Mouse (Mus musculus) intestine, embryonic 16.5 days (tissue): ENCODE data around the gene Fsip1. TPM values are rescaled to one million over a fixed set of nuclear protein-coding genes. Genes with fewer than 3 reads are reported as not detected.

Experiments used
- ATAC-seq: fragments of 200-750 bp; cut with Nextera tagmentation; 2 replicates; pipeline ENCODE4 v1.8.0; 2017; ENCODE audit warnings: moderate TSS enrichment, moderate library complexity
- H3K27ac ChIP-seq: fragments of 300-500 bp; sonication (generic); 2 replicates; pipeline ENCODE4 v1.5.1; 2014; ENCODE audit warnings: mild to moderate bottlenecking, low read length
- H3K27me3 ChIP-seq: fragments of 300-500 bp; sonication (generic); replicated peaks from 2 replicates; pipeline ENCODE4 v1.6.1; 2014; ENCODE audit warnings: low read length, control low read depth, mixed read lengths; ENCODE audit not compliant: control insufficient read depth, insufficient read depth
- H3K36me3 ChIP-seq: fragments of 300-500 bp; sonication (generic); 2 replicates; pipeline ENCODE4 v1.6.1; 2014; ENCODE audit warnings: low read length, control low read depth; ENCODE audit not compliant: control insufficient read depth, insufficient read depth
- H3K4me1 ChIP-seq: fragments of 300-500 bp; sonication (generic); 2 replicates; pipeline ENCODE4 v1.6.1; 2014; ENCODE audit warnings: low read length, control low read depth, mixed read lengths; ENCODE audit not compliant: control insufficient read depth, insufficient read depth
- H3K4me2 ChIP-seq: fragments of 300-500 bp; sonication (generic); 2 replicates; pipeline ENCODE4 v1.6.1; 2014; ENCODE audit warnings: low read depth, low read length, control low read depth
- H3K4me3 ChIP-seq: fragments of 300-500 bp; sonication (generic); 2 replicates; pipeline ENCODE4 v1.5.1; 2014; ENCODE audit warnings: mild to moderate bottlenecking, low read length
- H3K9ac ChIP-seq: fragments of 300-500 bp; sonication (generic); 2 replicates; pipeline ENCODE4 v1.6.1; 2014; ENCODE audit warnings: low read depth, low read length
- H3K9me3 ChIP-seq: fragments of 300-500 bp; sonication (generic); 2 replicates; pipeline ENCODE4 v1.6.1; 2016; ENCODE audit warnings: low read length, control low read depth; ENCODE audit not compliant: control insufficient read depth
- WGBS: fragments of 180-500 bp; shearing (Covaris S2); extraction: QIAGEN DNeasy Blood & Tissue Kit; methylation state at CpG from one replicate; pipeline ENCODE4 v1.1.7; 2014; 5-methylcytosine and 5-hydroxymethylcytosine counted together
- polyA plus RNA-seq: library from polyadenylated mRNA; unstranded; fragments of >200 nt; fragmentation: Nextera tagmentation; extraction: Ambion mirVana; gene quantifications from 2 replicates; pipeline ENCODE4 v1.2.1, GENCODE M21; 2015

The Fsip1 gene
- 0.07 and 0.17 TPM in 2 replicates for polyA plus RNA-seq

GRCm38 (mm10) chr2:118256621-118257053 is at the start of gene Fsip1:
TSS of gene Fsip1 (minus strand) at chr2:118256966.
- under 1% methylated on average over 25 of the region's 25 CpGs for WGBS
- Histone ChIP-seq H3K9me3 (no peaks in the 10 kb centered on the region), H3K9ac (peak within 1 kb of the TSS; percentile 39; the same call in 1 of the 2 replicates), H3K27me3 (no peaks in the 10 kb centered on the region), H3K4me3 (peak within 1 kb of the TSS; percentile 56), H3K4me1 (peaks cover 5% of the 10 kb centered on the region; the same call in 1 of the 2 replicates), H3K4me2 (peak within 1 kb of the TSS; percentile 61), H3K36me3 (no peaks in the 10 kb centered on the region), H3K27ac (no peak within 1 kb of the TSS)
- ATAC-seq, result peak; percentile 99

DNA sequence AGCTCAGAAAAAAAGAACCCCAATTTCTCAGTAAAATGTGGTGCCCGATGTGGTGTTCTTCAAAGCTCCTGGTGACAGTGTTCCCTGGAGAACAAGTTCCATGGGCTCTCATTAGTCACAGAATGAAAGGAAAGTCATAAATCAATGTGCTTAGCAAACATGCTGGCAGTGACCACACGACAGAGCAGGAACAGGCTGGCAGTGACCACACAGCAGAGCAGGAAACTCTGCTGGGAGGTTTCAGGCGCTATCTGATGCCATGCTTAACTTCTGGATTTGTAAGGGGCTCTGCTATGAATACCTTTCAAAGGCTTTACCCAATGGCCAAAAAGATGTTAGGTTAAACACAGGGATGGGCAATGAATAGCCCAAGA is 49.7 kb upstream of the Fsip1 start:
- Histone ChIP-seq H3K27ac (no peak overlapping the region), H3K36me3 (no peaks in the 10 kb centered on the region), H3K9ac (no peak overlapping the region), H3K4me2 (no peak overlapping the region), H3K4me3 (no peak overlapping the region), H3K27me3 (no peaks in the 10 kb centered on the region), H3K9me3 (no peaks in the 10 kb centered on the region), H3K4me1 (no peaks in the 10 kb centered on the region)
- WGBS, result 18% methylated on average over 3 of the region's 3 CpGs
- ATAC-seq, result peak; percentile 62; the same call in 1 of the 2 replicates

DNA sequence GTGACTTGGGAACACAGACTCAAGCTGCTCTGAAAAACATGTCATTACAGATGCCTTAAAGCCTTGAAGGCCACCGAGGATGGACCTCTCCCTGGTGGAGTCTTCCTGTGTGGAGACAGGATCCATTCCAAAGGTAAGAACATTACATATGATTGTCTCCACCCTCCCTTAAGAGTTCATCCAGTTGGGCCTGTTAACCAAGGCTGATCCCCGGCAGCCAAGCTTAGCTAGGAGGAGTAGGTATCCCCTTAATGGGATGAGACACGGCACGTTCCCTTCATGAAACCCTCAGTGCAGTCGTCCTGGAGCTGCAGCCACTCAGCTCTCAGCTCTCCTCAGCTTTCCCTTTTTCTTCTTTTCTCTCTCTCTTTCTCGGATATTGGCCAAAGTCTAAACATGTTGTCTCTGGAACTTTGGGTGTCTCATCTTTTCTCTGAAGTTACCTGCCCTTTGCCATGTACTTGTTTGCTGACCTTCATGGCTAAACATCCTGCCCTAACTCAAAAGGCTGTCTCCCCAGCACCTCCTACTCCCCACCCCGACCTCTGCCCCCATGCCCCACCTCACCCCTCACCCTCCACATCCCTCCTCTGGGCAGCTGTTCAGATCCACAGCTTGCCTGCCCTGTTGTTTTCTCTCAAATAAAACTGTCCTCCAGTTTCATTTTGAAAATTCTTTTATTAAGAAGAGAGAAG is 49.2 kb upstream of the Fsip1 start:
- Histone ChIP-seq H3K4me2 (no peak overlapping the region), H3K27ac (no peak overlapping the region), H3K4me1 (no peaks in the 10 kb centered on the region), H3K9ac (no peak overlapping the region), H3K9me3 (no peaks in the 10 kb centered on the region), H3K27me3 (no peaks in the 10 kb centered on the region), H3K4me3 (no peak overlapping the region), H3K36me3 (no peaks in the 10 kb centered on the region)
- no peak for ATAC-seq
- 62% methylated on average over 7 of the region's 7 CpGs for WGBS

DNA sequence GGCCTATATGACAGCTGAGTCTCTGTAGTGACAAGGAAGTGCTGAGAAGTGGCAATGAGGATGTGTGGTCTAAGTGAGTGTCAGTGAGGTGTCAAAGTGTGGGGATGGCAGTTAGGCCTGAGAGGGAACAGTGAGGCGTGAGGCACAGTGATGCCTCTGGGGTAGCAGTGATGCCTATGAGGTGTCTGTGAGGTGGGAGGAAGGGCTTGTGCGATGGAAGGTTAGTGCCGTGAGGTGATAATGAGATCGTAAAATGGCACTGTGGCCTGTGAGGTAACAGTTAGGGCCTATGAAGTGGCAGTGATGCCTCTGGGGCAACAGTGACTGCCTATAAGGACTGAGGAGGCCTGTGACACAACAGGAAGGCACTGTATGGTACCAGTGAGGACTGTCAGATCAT is 46.7 kb upstream of the Fsip1 start:
- Histone ChIP-seq H3K27ac (no peak overlapping the region), H3K4me1 (no peaks in the 10 kb centered on the region), H3K9me3 (no peaks in the 10 kb centered on the region), H3K9ac (no peak overlapping the region), H3K27me3 (no peaks in the 10 kb centered on the region), H3K4me2 (no peak overlapping the region), H3K4me3 (no peak overlapping the region), H3K36me3 (no peaks in the 10 kb centered on the region)
- 62% methylated on average over 4 of the region's 4 CpGs for WGBS
- ATAC-seq, result no peak

DNA sequence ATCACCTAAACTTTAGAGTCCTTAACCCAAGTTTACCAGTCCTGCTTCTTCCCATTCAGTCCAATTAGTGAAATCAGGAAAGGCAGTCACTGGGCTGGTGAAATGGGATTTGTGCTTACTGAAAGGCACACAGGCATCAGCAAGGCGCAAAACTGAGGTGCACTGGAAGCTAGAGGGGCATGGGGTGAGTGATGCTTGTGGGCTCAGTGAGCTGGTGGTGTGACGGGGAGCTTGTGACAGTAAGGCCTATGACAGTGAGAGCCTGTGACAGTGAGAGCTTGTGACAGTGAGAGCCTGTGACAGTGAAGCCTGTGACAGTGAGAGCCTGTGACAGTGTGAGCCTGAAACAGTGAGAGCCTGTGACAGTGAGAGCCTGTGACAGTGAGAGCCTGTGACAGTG is 44.9 kb upstream of the Fsip1 start:
- Histone ChIP-seq H3K4me3 (no peak overlapping the region), H3K9ac (no peak overlapping the region), H3K4me2 (no peak overlapping the region), H3K27ac (no peak overlapping the region), H3K36me3 (no peaks in the 10 kb centered on the region), H3K4me1 (no peaks in the 10 kb centered on the region), H3K9me3 (no peaks in the 10 kb centered on the region), H3K27me3 (no peaks in the 10 kb centered on the region)
- ATAC-seq, result no peak
- WGBS, result 78% methylated on average over 2 of the region's 2 CpGs

GRCm38 (mm10) chr2:118301041-118301545 is 44.3 kb upstream of the Fsip1 start:
- no peaks in the 10 kb centered on the region for H3K4me1 ChIP-seq
- no peak overlapping the region for H3K4me2 ChIP-seq
- H3K4me3 ChIP-seq, result no peak overlapping the region
- no peaks in the 10 kb centered on the region for H3K27me3 ChIP-seq
- WGBS, result 71% methylated on average over 8 of the region's 8 CpGs
- no peak overlapping the region for H3K9ac ChIP-seq
- H3K9me3 ChIP-seq, result no peaks in the 10 kb centered on the region
- no peak overlapping the region for H3K27ac ChIP-seq
- H3K36me3 ChIP-seq, result no peaks in the 10 kb centered on the region
- ATAC-seq, result no peak

DNA sequence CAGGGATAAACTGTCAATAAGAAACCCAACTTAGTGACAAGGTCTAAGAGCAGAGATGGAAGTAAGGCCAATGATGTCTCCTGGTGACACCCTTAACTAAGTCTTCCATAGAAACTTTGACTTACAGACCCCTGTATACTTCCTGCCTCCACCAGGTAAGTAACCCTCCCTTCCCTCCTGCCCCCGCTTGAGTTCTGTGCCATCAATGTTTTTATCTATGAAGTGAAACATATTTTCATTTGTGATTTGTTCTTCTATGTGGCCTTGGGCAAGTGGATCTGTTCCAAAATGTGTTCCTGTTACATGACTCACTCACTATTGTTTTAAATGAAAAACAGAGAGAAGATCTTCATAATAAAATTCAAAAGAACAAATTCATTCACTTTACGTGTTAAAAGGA is 43.2 kb upstream of the Fsip1 start:
- no peak overlapping the region for H3K27ac ChIP-seq
- 89% methylated on average over 2 of the region's 2 CpGs for WGBS

DNA sequence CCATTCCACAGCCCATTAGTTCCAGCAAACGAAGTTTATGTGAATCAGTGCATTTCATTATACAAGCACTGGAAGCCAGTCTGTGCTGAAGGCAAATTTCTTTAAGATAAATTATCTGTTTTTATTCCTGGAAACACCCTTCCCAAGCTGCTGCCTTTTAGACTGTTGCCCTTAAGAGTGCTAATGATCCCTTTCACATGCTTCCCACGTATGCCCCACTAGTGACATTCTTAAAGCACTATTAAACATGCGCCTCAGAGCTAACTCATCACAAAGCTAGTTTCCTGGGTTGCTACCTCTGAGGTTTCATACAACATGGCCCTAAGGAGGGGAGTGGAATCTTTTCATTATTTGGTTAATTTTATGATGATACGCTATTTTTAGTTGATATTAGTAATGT is 41.8 kb upstream of the Fsip1 start:
- Histone ChIP-seq H3K4me1 (no peaks in the 10 kb centered on the region), H3K9ac (no peak overlapping the region), H3K4me2 (no peak overlapping the region), H3K36me3 (no peaks in the 10 kb centered on the region), H3K27ac (no peak overlapping the region), H3K9me3 (no peaks in the 10 kb centered on the region), H3K27me3 (no peaks in the 10 kb centered on the region), H3K4me3 (no peak overlapping the region)
- whole genome bisulfite sequencing, result 79% methylated on average over 4 of the region's 4 CpGs
- no peak for ATAC-seq

More for the DNA sequence above, 43.2 kb upstream of the Fsip1 start:
- H3K4me1 ChIP-seq, result no peaks in the 10 kb centered on the region
- H3K9ac ChIP-seq, result no peak overlapping the region
- H3K9me3 ChIP-seq, result no peaks in the 10 kb centered on the region
- ATAC-seq, result no peak
- no peaks in the 10 kb centered on the region for H3K27me3 ChIP-seq
- H3K36me3 ChIP-seq, result no peaks in the 10 kb centered on the region
- no peak overlapping the region for H3K4me2 ChIP-seq
- H3K4me3 ChIP-seq, result no peak overlapping the region

- Histone ChIP-seq H3K36me3 (no peaks in the 10 kb centered on the region), H3K9ac (no peak overlapping the region), H3K4me3 (no peak overlapping the region), H3K4me1 (no peaks in the 10 kb centered on the region), H3K4me2 (no peak overlapping the region), H3K27ac (no peak overlapping the region), H3K27me3 (no peaks in the 10 kb centered on the region), H3K9me3 (no peaks in the 10 kb centered on the region)
- no peak for ATAC-seq
- WGBS, result 71% methylated on average over 2 of the region's 2 CpGs
Measured at GRCm38 (mm10) chr2:118297966-118298365, 41.2 kb upstream of the Fsip1 start.

- no peak overlapping the region for H3K4me2 ChIP-seq
- H3K27ac ChIP-seq, result no peak overlapping the region
- H3K36me3 ChIP-seq, result no peaks in the 10 kb centered on the region
- WGBS, result 69% methylated on average over 7 of the region's 7 CpGs
- H3K4me1 ChIP-seq, result no peaks in the 10 kb centered on the region
- no peak for ATAC-seq
- no peaks in the 10 kb centered on the region for H3K9me3 ChIP-seq
- no peak overlapping the region for H3K4me3 ChIP-seq
- no peak overlapping the region for H3K9ac ChIP-seq
- no peaks in the 10 kb centered on the region for H3K27me3 ChIP-seq
Measured at GRCm38 (mm10) chr2:118295505-118295904, 38.7 kb upstream of the Fsip1 start.
